In genomic region chr4:149060621-149061431, GRCm38 (mm10) we compare ENCODE assay signal across 12 mouse cellular contexts. TPM values are rescaled to one million over a fixed set of nuclear protein-coding genes. Genes with fewer than 3 reads are reported as not detected.
DNase-seq lines count a peak whose midpoint lies in the region; ATAC-seq and TF ChIP-seq lines count a peak whose summit lies in the region.
"Had no signal": no experiment of that assay in that cellular context is flagged by ENCODE, and none has a peak within 500 bp of the region (broad histone marks: within the 10 kb centered on the region; RNA-seq: fewer than 3 reads in every experiment).

No protein-coding gene starts in this region.

- H3K9ac ChIP-seq in heart, embryonic 11.5 days (ENCODE audit: low read depth, low read length): no peak overlapping the region
- no peak overlapping the region for H3K9ac ChIP-seq in CH12.LX (ENCODE audit: insufficient read depth, low read depth)
- H3K9ac ChIP-seq: forebrain, embryonic 12.5 days; kidney, embryonic 15.5 days; liver, embryonic 13.5 days had no signal

- H3K4me3 ChIP-seq in heart, embryonic 11.5 days (ENCODE audit: low read depth, low read length): no peak overlapping the region
- no peak overlapping the region for H3K4me3 ChIP-seq in layer of hippocampus, adult 2 months
- H3K4me3 ChIP-seq in CH12.LX (replicated peaks in 1 of 3; ENCODE audit: low read depth in 2 of 3, low read length in 2 of 3, poor library complexity in 1 of 3): no peak overlapping the region
- H3K4me3 ChIP-seq: forebrain, embryonic 12.5 days; kidney, embryonic 15.5 days; liver, embryonic 13.5 days; megakaryocyte, embryonic 14.5 days had no signal

- H3K27me3 ChIP-seq in heart, embryonic 11.5 days (ENCODE audit: control insufficient read depth, insufficient read depth, low read length): no peaks in the 10 kb centered on the region
- no peaks in the 10 kb centered on the region for H3K27me3 ChIP-seq in CH12.LX (replicated peaks)
- H3K27me3 ChIP-seq: kidney, embryonic 15.5 days; liver, embryonic 13.5 days; megakaryocyte, embryonic 14.5 days had no signal

- WGBS in heart, embryonic 11.5 days (ENCODE audit: insufficient replicate concordance): 44% methylated on average over 14 of the region's 14 CpGs

- TF ChIP-seq CTCF in layer of hippocampus, adult 2 months (conservative IDR thresholded peaks at IDR 0.05): peak; percentile 78
- peak in 1 of 2 experiments; percentile 31; a peak in 1 of 4 replicates for TF ChIP-seq CTCF in CH12.LX (conservative IDR thresholded peaks at IDR 0.05 in 1 of 2, IDR thresholded peaks at IDR 0.05 in 1 of 2; ENCODE audit: low read depth in 2 of 2, low read length in 2 of 2)

- DNase-seq in heart, adult 18-20 months: no peak
- peak in 1 of 2 experiments; percentile 38 for DNase-seq in layer of hippocampus, adult 2 months (ENCODE audit: low spot score in 2 of 2)
- DNase-seq in layer of hippocampus, postnatal 36 days: no peak
- DNase-seq in A20 (ENCODE audit: low read depth, low spot score) (peak; percentile 96), CH12.LX (ENCODE audit: extremely low read depth) (peak; percentile 57)
- DNase-seq in spleen, adult 18-20 months: no peak
- DNase-seq: liver, embryonic 13.5 days; right cerebral cortex, postnatal 4 days had no signal

- peaks cover 4% of the 10 kb centered on the region; the same call in 1 of the 2 replicates for H3K79me2 ChIP-seq in CH12.LX (replicated peaks; ENCODE audit: control insufficient read depth, extremely low read depth, insufficient read depth, poor library complexity, severe bottlenecking)

- H3K27ac ChIP-seq in heart, embryonic 11.5 days (ENCODE audit: low read depth, low read length): no peak overlapping the region
- no peak overlapping the region for H3K27ac ChIP-seq in layer of hippocampus, adult 2 months
- H3K27ac ChIP-seq in CH12.LX (ENCODE audit: insufficient read depth, low read depth): no peak overlapping the region
- H3K27ac ChIP-seq: forebrain, embryonic 12.5 days; kidney, embryonic 15.5 days; liver, embryonic 13.5 days had no signal

- dilution Hi-C loops in CH12.LX (cut with MboI; ENCODE audit: extremely low pct_ligation_motif_present, extremely low pct_unique_long_range_greater_than_20kb, low sequenced_read_pairs): no loop called here

- TF ChIP-seq POLR2A in CH12.LX (IDR thresholded peaks at IDR 0.05; ENCODE audit: low read depth, low read length): no peak

- H3K4me1 ChIP-seq in heart, embryonic 11.5 days (ENCODE audit: control insufficient read depth, insufficient read depth, low read length): peaks cover 34% of the 10 kb centered on the region
- H3K4me1 ChIP-seq in CH12.LX (ENCODE audit: control insufficient read depth in 1 of 2, insufficient read depth in 2 of 2): peaks cover 0 to 43% of the 10 kb centered on the region in 2 experiments; a peak in 3 of 4 replicates

- no peak for ATAC-seq in heart, embryonic 11.5 days (replicated peaks; ENCODE audit: insufficient number of reproducible peaks, low FRiP score, low TSS enrichment)

- TF ChIP-seq EP300 in CH12.LX (IDR thresholded peaks at IDR 0.05; ENCODE audit: low read length): no peak

- peak; percentile 29 for TF ChIP-seq RAD21 in CH12.LX (IDR thresholded peaks at IDR 0.05; ENCODE audit: low read depth, low read length)

- peak overlapping the region; percentile 18; the same call in 1 of the 2 replicates for H3K4me2 ChIP-seq in heart, embryonic 11.5 days
- no peak overlapping the region for H3K4me2 ChIP-seq in CH12.LX (ENCODE audit: insufficient read depth, low read depth, poor library complexity, severe bottlenecking)
- H3K4me2 ChIP-seq: forebrain, embryonic 12.5 days; kidney, embryonic 15.5 days; liver, embryonic 13.5 days had no signal

- no peaks in the 10 kb centered on the region for H3K36me3 ChIP-seq in heart, embryonic 11.5 days (ENCODE audit: control insufficient read depth, insufficient read depth, low read length)
- H3K36me3 ChIP-seq in CH12.LX (replicated peaks in 1 of 2; ENCODE audit: control insufficient read depth in 1 of 2, insufficient read depth in 1 of 2, low read length in 1 of 2): peaks cover 0 to 84% of the 10 kb centered on the region in 2 experiments
- H3K36me3 ChIP-seq: forebrain, embryonic 12.5 days had no signal

- H3K9me3 ChIP-seq in heart, embryonic 11.5 days (replicated peaks; ENCODE audit: control insufficient read depth, low read length): no peaks in the 10 kb centered on the region
- H3K9me3 ChIP-seq in CH12.LX (replicated peaks; ENCODE audit: low read length): no peaks in the 10 kb centered on the region
- H3K9me3 ChIP-seq: forebrain, embryonic 12.5 days; kidney, embryonic 15.5 days; liver, embryonic 13.5 days; megakaryocyte, embryonic 14.5 days had no signal

- in situ Hi-C loops in CH12.LX (cut with MboI; ENCODE audit: low pct_ligation_motif_present, low pct_unique_long_range_greater_than_20kb, low sequenced_read_pairs): loop anchor here (10.0 kb wide), 3 partner anchors 146 to 356 kb away; no protein-coding TSS in a partner anchor

TF ChIP-seq in CH12.LX, 34 proteins besides CTCF, POLR2A, EP300 and RAD21:
- TF ChIP-seq ZKSCAN1 (IDR thresholded peaks at IDR 0.05; ENCODE audit: borderline replicate concordance, low read depth, low read length): no peak
- no peak for TF ChIP-seq POLR2AphosphoS2 (IDR thresholded peaks at IDR 0.05; ENCODE audit: low read depth, low read length)
- TF ChIP-seq UBTF (IDR thresholded peaks at IDR 0.05; ENCODE audit: low read depth, low read length): no peak
- TF ChIP-seq GABPA (IDR thresholded peaks at IDR 0.05; ENCODE audit: insufficient replicate concordance, low read depth, low read length): no peak
- no peak for TF ChIP-seq SIN3A (IDR thresholded peaks at IDR 0.05; ENCODE audit: low read length)
- TF ChIP-seq PAX5 (IDR thresholded peaks at IDR 0.05; ENCODE audit: low read length): no peak
- TF ChIP-seq ELF1 (IDR thresholded peaks at IDR 0.05; ENCODE audit: low read depth, low read length): no peak
- TF ChIP-seq ZNF384 (IDR thresholded peaks at IDR 0.05; ENCODE audit: low read depth, low read length): no peak
- no peak for TF ChIP-seq JUND (conservative IDR thresholded peaks at IDR 0.05; ENCODE audit: low read depth, low read length)
TF ChIP-seq in CH12.LX: peak in this region for 0.

RNA-seq across cellular contexts. Expression of gene Pex14, which starts 38.9 kb away (rescaled TPM):
- 33.5 and 37.2 TPM in 2 replicates for polyA plus RNA-seq in heart, embryonic 11.5 days (2014; fragmentation: Nextera tagmentation; extraction: Ambion mirVana)
- 10 to 100 TPM; 21.2 to 22.6 TPM for total RNA-seq in heart, adult 18-20 months (2021)
- 10 to 100 TPM; 47.8 to 48.5 TPM for total RNA-seq in layer of hippocampus, adult 2 months (2021)
- 10 to 100 TPM; 43.6 to 44.0 TPM for total RNA-seq in layer of hippocampus, postnatal 36 days (2021)
- 48.5 and 51.3 TPM in 2 replicates for total RNA-seq in CH12.LX (2012; rRNA removed)
- 60.3 and 63.6 TPM in 2 replicates for total RNA-seq in CH12.LX (2014; rRNA removed)
- 59.2 and 67.7 TPM in 2 replicates for polyA plus RNA-seq in CH12.LX (2012; ENCODE audit: insufficient read length, low read depth)

RNA-seq across cellular contexts. Expression of gene Dffa, which starts 43.1 kb away (rescaled TPM):
- 34.2 and 35.9 TPM in 2 replicates for polyA plus RNA-seq in heart, embryonic 11.5 days (2014; fragmentation: Nextera tagmentation; extraction: Ambion mirVana)
- total RNA-seq in heart, adult 18-20 months (2021): 10 to 100 TPM; 37.8 to 45.1 TPM
- 10 to 100 TPM; 47.8 to 54.2 TPM for total RNA-seq in layer of hippocampus, adult 2 months (2021)
- 10 to 100 TPM; 49.3 to 52.2 TPM for total RNA-seq in layer of hippocampus, postnatal 36 days (2021)
- total RNA-seq in CH12.LX (2012; rRNA removed) (26.8 and 27.2 TPM in 2 replicates), CH12.LX (2014; rRNA removed) (23.4 and 23.7 TPM in 2 replicates)
- 42.0 and 44.8 TPM in 2 replicates for polyA plus RNA-seq in CH12.LX (2012; ENCODE audit: insufficient read length, low read depth)

Comparison
In these comparisons a context has a peak if more than half of its experiments do, and no peak if none do; other contexts are left out.
1. DNase-seq: peak in A20 (single experiment) and CH12.LX (single experiment); none in heart, adult 18-20 months (0 of 2), layer of hippocampus, postnatal 36 days (0 of 2) and spleen, adult 18-20 months (0 of 2).